Mouse (Mus musculus) neural tube, embryonic 13.5 days (tissue): ENCODE measurements around the gene Psmd3. TPM values are rescaled to one million over a fixed set of nuclear protein-coding genes. Genes with fewer than 3 reads are reported as not detected.
A peak's percentile ranks its signal among the peaks of the same experiment; 100 is the strongest.
"Not testable (repeated sequence)": the region's sequence is repeated elsewhere in the genome, so short reads cannot be mapped to it uniquely, and the experiment has no call there.

Source experiments
- ATAC-seq: fragments of 200-750 bp; cut with Nextera tagmentation; 2 replicates; pipeline ENCODE4 v1.8.0; 2017; ENCODE audit warnings: low read depth, mild to moderate bottlenecking, moderate TSS enrichment, moderate library complexity
- H3K27ac ChIP-seq: fragments of 300-500 bp; sonication (generic); replicated peaks from 2 replicates; pipeline ENCODE4 v1.5.1; 2015; ENCODE audit warnings: moderate library complexity, mild to moderate bottlenecking, inconsistent platforms
- H3K27me3 ChIP-seq: fragments of 300-500 bp; sonication (generic); 2 replicates; pipeline ENCODE4 v1.6.1; 2015; ENCODE audit warnings: mild to moderate bottlenecking, inconsistent platforms
- H3K36me3 ChIP-seq: fragments of 300-500 bp; sonication (generic); 2 replicates; pipeline ENCODE4 v1.6.1; 2015; ENCODE audit warnings: mild to moderate bottlenecking, inconsistent platforms
- H3K4me1 ChIP-seq: fragments of 300-500 bp; sonication (generic); replicated peaks from 2 replicates; pipeline ENCODE4 v1.6.1; 2015; ENCODE audit warnings: inconsistent platforms
- H3K4me2 ChIP-seq: fragments of 300-500 bp; sonication (generic); 2 replicates; pipeline ENCODE4 v1.6.1; 2015; ENCODE audit warnings: inconsistent platforms, mild to moderate bottlenecking, moderate library complexity
- H3K4me3 ChIP-seq: fragments of 300-500 bp; sonication (generic); 2 replicates; pipeline ENCODE4 v1.5.1; 2015; ENCODE audit warnings: mild to moderate bottlenecking, inconsistent platforms
- H3K9ac ChIP-seq: fragments of 300-500 bp; sonication (generic); 2 replicates; pipeline ENCODE4 v1.6.1; 2015; ENCODE audit warnings: moderate library complexity, mild to moderate bottlenecking, inconsistent platforms
- H3K9me3 ChIP-seq: fragments of 300-500 bp; sonication (generic); 2 replicates; pipeline ENCODE4 v1.6.1; 2016; ENCODE audit warnings: inconsistent platforms
- WGBS: fragments of 180-500 bp; shearing (Covaris S2); methylation state at CpG from one replicate; pipeline ENCODE4 v1.1.7; 2015; 5-methylcytosine and 5-hydroxymethylcytosine counted together
- polyA plus RNA-seq: library from polyadenylated mRNA; unstranded; fragments of >200 nt; fragmentation: Nextera tagmentation; extraction: Ambion mirVana; gene quantifications from 2 replicates; pipeline ENCODE4 v1.2.1, GENCODE M21; 2015

Psmd3 gene
- polyA plus RNA-seq, 1 experiment from 2014 or later, result 177 TPM

- ATAC-seq, result peak; percentile 94
- peak within 1 kb of the TSS; percentile 75 for H3K4me2 ChIP-seq
- 0 out of 2 replicates have a peak, but pooled peaks cover 2% of the 10 kb centered on the region for H3K9me3 ChIP-seq
- H3K27ac ChIP-seq, result peak within 1 kb of the TSS; percentile 78
- H3K4me3 ChIP-seq, result peak within 1 kb of the TSS; percentile 59
- H3K4me1 ChIP-seq, result peaks cover 15% of the 10 kb centered on the region
- peak within 1 kb of the TSS; percentile 74 for H3K9ac ChIP-seq
- no peaks in the 10 kb centered on the region; the same call in 1 of the 2 replicates for H3K27me3 ChIP-seq
- WGBS, result under 1% methylated on average over 16 of the region's 16 CpGs
- peaks cover 32% of the 10 kb centered on the region for H3K36me3 ChIP-seq
Observed at GRCm38 (mm10) chr11:98729119-98729588, 46.8 kb downstream of the Psmd3 start, which contains the start of gene Med24. Gene Med24, minus strand, starts transcription at chr11:98729435.

GRCm38 (mm10) chr11:98730727-98731126 is 48.4 kb downstream of the Psmd3 start:
- 71% methylated on average over 4 of the region's 4 CpGs for WGBS
- Histone ChIP-seq H3K4me3 (no peak overlapping the region), H3K4me1 (peaks cover 15% of the 10 kb centered on the region), H3K36me3 (peaks cover 16% of the 10 kb centered on the region), H3K9ac (no peak overlapping the region), H3K9me3 (0 out of 2 replicates have a peak, but pooled peaks cover 4% of the 10 kb centered on the region), H3K27me3 (no peaks in the 10 kb centered on the region; the same call in 1 of the 2 replicates), H3K27ac (no peak overlapping the region), H3K4me2 (no peak overlapping the region)
- no peak for ATAC-seq

GRCm38 (mm10) chr11:98731134-98731533 is 48.8 kb downstream of the Psmd3 start:
- H3K4me3 ChIP-seq, result no peak overlapping the region
- H3K4me2 ChIP-seq, result no peak overlapping the region
- 0 out of 2 replicates have a peak, but pooled peaks cover 4% of the 10 kb centered on the region for H3K9me3 ChIP-seq
- peaks cover 15% of the 10 kb centered on the region for H3K4me1 ChIP-seq
- no peak overlapping the region for H3K27ac ChIP-seq
- no peaks in the 10 kb centered on the region; the same call in 1 of the 2 replicates for H3K27me3 ChIP-seq
- 55% methylated on average over 5 of the region's 5 CpGs for WGBS
- peaks cover 12% of the 10 kb centered on the region for H3K36me3 ChIP-seq
- ATAC-seq, result no peak
- H3K9ac ChIP-seq, result peak overlapping the region; percentile 13; the same call in 1 of the 2 replicates

GRCm38 (mm10) chr11:98734020-98734419 is 51.7 kb downstream of the Psmd3 start:
- 71% methylated on average over 3 of the region's 3 CpGs for WGBS
- peaks cover 17% of the 10 kb centered on the region for H3K4me1 ChIP-seq
- H3K27me3 ChIP-seq, result no peaks in the 10 kb centered on the region; the same call in 1 of the 2 replicates
- no peak overlapping the region for H3K4me3 ChIP-seq
- no peak overlapping the region for H3K9ac ChIP-seq
- no peaks in the 10 kb centered on the region for H3K36me3 ChIP-seq
- H3K27ac ChIP-seq, result no peak overlapping the region
- no peak overlapping the region for H3K4me2 ChIP-seq
- 0 out of 2 replicates have a peak, but pooled peaks cover 4% of the 10 kb centered on the region for H3K9me3 ChIP-seq
- ATAC-seq, result no peak

- no peaks in the 10 kb centered on the region for H3K36me3 ChIP-seq
- no peak overlapping the region for H3K27ac ChIP-seq
- H3K4me2 ChIP-seq, result no peak overlapping the region
- H3K27me3 ChIP-seq, result no peaks in the 10 kb centered on the region; the same call in 1 of the 2 replicates
- H3K4me3 ChIP-seq, result no peak overlapping the region
- ATAC-seq, result no peak
- H3K9me3 ChIP-seq, result 0 out of 2 replicates have a peak, but pooled peaks cover 4% of the 10 kb centered on the region
- H3K9ac ChIP-seq, result no peak overlapping the region
- peaks cover 25% of the 10 kb centered on the region for H3K4me1 ChIP-seq
- 94% methylated on average over 4 of the region's 4 CpGs for WGBS
Observed at GRCm38 (mm10) chr11:98735111-98735510, 52.8 kb downstream of the Psmd3 start.

GRCm38 (mm10) chr11:98736176-98736575 is 53.8 kb downstream of the Psmd3 start:
- Histone ChIP-seq H3K4me3 (no peak overlapping the region), H3K27ac (no peak overlapping the region), H3K27me3 (no peaks in the 10 kb centered on the region; the same call in 1 of the 2 replicates), H3K36me3 (no peaks in the 10 kb centered on the region), H3K4me2 (no peak overlapping the region), H3K9me3 (0 out of 2 replicates have a peak, but pooled peaks cover 4% of the 10 kb centered on the region), H3K4me1 (peaks cover 32% of the 10 kb centered on the region), H3K9ac (no peak overlapping the region)
- WGBS, result 91% methylated on average over 1 of the region's 1 CpGs
- no peak for ATAC-seq

- 100% methylated on average over 2 of the region's 2 CpGs for WGBS
- H3K4me2 ChIP-seq, ATAC-seq, H3K4me3 ChIP-seq, H3K36me3 ChIP-seq, H3K27ac ChIP-seq, H3K27me3 ChIP-seq, H3K9me3 ChIP-seq, H3K9ac ChIP-seq: not testable (repeated sequence)
- peaks cover 34% of the 10 kb centered on the region for H3K4me1 ChIP-seq
Observed at GRCm38 (mm10) chr11:98737220-98737619, 54.9 kb downstream of the Psmd3 start.

GRCm38 (mm10) chr11:98738428-98738911 is 56.1 kb downstream of the Psmd3 start:
- peaks cover 43% of the 10 kb centered on the region for H3K4me1 ChIP-seq
- no peak overlapping the region for H3K4me2 ChIP-seq
- ATAC-seq, result no peak

GRCm38 (mm10) chr11:98738925-98739324 is 56.6 kb downstream of the Psmd3 start:
- H3K4me2 ChIP-seq, result no peak overlapping the region
- no peak for ATAC-seq
- peak overlapping the region; percentile 68; the same call in 1 of the 2 replicates for H3K27ac ChIP-seq
- H3K9ac ChIP-seq, result peak overlapping the region; percentile 22; the same call in 1 of the 2 replicates
- H3K4me3 ChIP-seq, result no peak overlapping the region
- no peaks in the 10 kb centered on the region for H3K27me3 ChIP-seq
- H3K9me3 ChIP-seq, result 0 out of 2 replicates have a peak, but pooled peaks cover 4% of the 10 kb centered on the region
- no peaks in the 10 kb centered on the region for H3K36me3 ChIP-seq
- 61% methylated on average over 9 of the region's 9 CpGs for whole genome bisulfite sequencing
- H3K4me1 ChIP-seq, result peaks cover 48% of the 10 kb centered on the region

More at GRCm38 (mm10) chr11:98738428-98738911, 56.1 kb downstream of the Psmd3 start:
- 29% methylated on average over 4 of the region's 4 CpGs for WGBS
- H3K9ac ChIP-seq, result peak overlapping the region; percentile 22
- no peaks in the 10 kb centered on the region for H3K27me3 ChIP-seq
- H3K4me3 ChIP-seq, result no peak overlapping the region
- H3K9me3 ChIP-seq, result 0 out of 2 replicates have a peak, but pooled peaks cover 4% of the 10 kb centered on the region
- peak overlapping the region; percentile 68 for H3K27ac ChIP-seq
- no peaks in the 10 kb centered on the region for H3K36me3 ChIP-seq

- peak overlapping the region; percentile 96 for H3K4me2 ChIP-seq
- no peaks in the 10 kb centered on the region for H3K9me3 ChIP-seq
- H3K9ac ChIP-seq, result peak overlapping the region; percentile 99
- peak overlapping the region; percentile 94 for H3K4me3 ChIP-seq
- no peaks in the 10 kb centered on the region for H3K36me3 ChIP-seq
- WGBS, result 5% methylated on average over 8 of the region's 8 CpGs
- no peaks in the 10 kb centered on the region for H3K27me3 ChIP-seq
- H3K27ac ChIP-seq, result peak overlapping the region; percentile 99
- peaks cover 59% of the 10 kb centered on the region for H3K4me1 ChIP-seq
- 0 out of 2 replicates have a peak, but pooled peaks have one; percentile 3 for ATAC-seq
Observed at GRCm38 (mm10) chr11:98740026-98740392, 57.7 kb downstream of the Psmd3 start.

GRCm38 (mm10) chr11:98740393-98741050 is 58.2 kb downstream of the Psmd3 start, which contains the start of gene Thra:
Gene Thra, plus strand, starts transcription at chr11:98740638.
- peak within 1 kb of the TSS; percentile 99 for H3K9ac ChIP-seq
- H3K4me1 ChIP-seq, result peaks cover 64% of the 10 kb centered on the region
- H3K27ac ChIP-seq, result peak within 1 kb of the TSS; percentile 99
- WGBS, result under 1% methylated on average over 22 of the region's 22 CpGs
- no peaks in the 10 kb centered on the region for H3K36me3 ChIP-seq
- H3K27me3 ChIP-seq, result no peaks in the 10 kb centered on the region
- no peaks in the 10 kb centered on the region for H3K9me3 ChIP-seq
- H3K4me3 ChIP-seq, result peak within 1 kb of the TSS; percentile 94
- peak; percentile 46 for ATAC-seq
- peak within 1 kb of the TSS; percentile 96 for H3K4me2 ChIP-seq

GRCm38 (mm10) chr11:98741051-98741620 is 58.8 kb downstream of the Psmd3 start:
- H3K4me2 ChIP-seq, result peak overlapping the region; percentile 96
- H3K4me1 ChIP-seq, result peaks cover 70% of the 10 kb centered on the region
- no peaks in the 10 kb centered on the region for H3K36me3 ChIP-seq
- H3K27me3 ChIP-seq, result no peaks in the 10 kb centered on the region
- H3K9ac ChIP-seq, result peak overlapping the region; percentile 99
- peak overlapping the region; percentile 94 for H3K4me3 ChIP-seq
- under 1% methylated on average over 17 of the region's 17 CpGs for WGBS
- 0 out of 2 replicates have a peak, but pooled peaks have one; percentile 1 for ATAC-seq
- H3K9me3 ChIP-seq, result no peaks in the 10 kb centered on the region
- H3K27ac ChIP-seq, result peak overlapping the region; percentile 99
